Mouse (Mus musculus) C2C12 (cell line): ENCODE results near the gene Heatr4.

ENCODE experiments used
- CTCF ChIP-seq: IDR thresholded peaks from one replicate; pipeline ENCODE4 v1.5.1; 2011; ENCODE audit not compliant: control insufficient read depth, insufficient read depth, insufficient read length
- MAX ChIP-seq: IDR thresholded peaks from one replicate; pipeline ENCODE4 v1.6.1; 2011; ENCODE audit warnings: mild to moderate bottlenecking, control low read depth
- MYOG ChIP-seq: IDR thresholded peaks from one replicate; pipeline ENCODE4 v1.6.1; 2011; ENCODE audit not compliant: control insufficient read depth, insufficient read length; ENCODE audit errors: extremely low read depth
- USF1 ChIP-seq: IDR thresholded peaks from one replicate; pipeline ENCODE4 v1.6.1; 2011; ENCODE audit warnings: low read depth, mild to moderate bottlenecking, control low read depth, moderate library complexity

- TF ChIP-seq CTCF (no peak), MAX (no peak), USF1 (no peak), MYOG (no peak)
Observed at GRCm38 (mm10) chr12:83937600-83937999, 47.1 kb downstream of the Heatr4 start.
